In the genomic region with DNA sequence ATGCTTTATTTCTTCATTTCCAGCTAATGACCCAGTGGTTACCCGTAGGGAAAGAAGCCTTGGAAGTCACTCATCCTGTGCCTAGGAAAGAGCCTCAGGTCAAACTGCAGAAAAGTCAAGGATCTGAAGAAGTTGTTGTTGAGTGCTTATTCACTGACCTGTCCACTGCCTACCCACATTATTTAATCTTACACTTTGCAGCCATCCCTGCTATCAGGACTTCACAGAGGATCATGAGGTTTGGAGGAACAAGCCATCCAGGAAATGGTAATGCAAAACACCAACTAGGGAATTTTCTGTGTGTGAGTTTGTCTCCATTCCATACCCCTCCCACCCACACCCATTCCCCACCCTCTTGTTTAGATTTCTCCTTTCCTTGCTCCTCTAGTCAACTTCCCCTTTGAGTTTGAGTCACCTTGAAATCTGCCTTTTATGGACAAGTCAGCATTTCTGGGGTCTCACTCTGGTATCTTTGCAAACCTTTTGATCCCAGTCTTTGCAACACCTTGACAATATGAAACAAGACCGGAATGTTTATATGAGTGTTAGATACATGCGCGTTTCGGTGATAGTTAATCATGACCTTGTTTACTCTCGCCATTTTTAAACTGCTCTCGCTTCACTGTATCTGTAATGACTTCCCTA, we compare ENCODE assay signal across 8 mouse cellular contexts. TPM values are rescaled to one million over a fixed set of nuclear protein-coding genes. Genes with fewer than 3 reads are reported as not detected.
DNase-seq lines count a peak whose midpoint lies in the region; ATAC-seq lines count a peak whose summit lies in the region.

No protein-coding gene starts in this region.

- H3K36me3 ChIP-seq in kidney, embryonic 15.5 days: no peaks in the 10 kb centered on the region
- no peaks in the 10 kb centered on the region for H3K36me3 ChIP-seq in forebrain, embryonic 15.5 days
- no peaks in the 10 kb centered on the region for H3K36me3 ChIP-seq in midbrain, embryonic 14.5 days (ENCODE audit: control insufficient read depth, insufficient read depth, low read length)

- H3K27ac ChIP-seq in kidney, embryonic 15.5 days: peak overlapping the region; percentile 93; the same call in 1 of the 2 replicates
- peak overlapping the region; percentile 9 for H3K27ac ChIP-seq in forebrain, embryonic 15.5 days (replicated peaks)
- no peak overlapping the region for H3K27ac ChIP-seq in midbrain, embryonic 14.5 days (replicated peaks; ENCODE audit: low read depth, low read length)

- no peaks in the 10 kb centered on the region for H3K27me3 ChIP-seq in kidney, embryonic 15.5 days
- H3K27me3 ChIP-seq in forebrain, embryonic 15.5 days: no peaks in the 10 kb centered on the region
- H3K27me3 ChIP-seq in midbrain, embryonic 14.5 days (ENCODE audit: control insufficient read depth, insufficient read depth, low read length): no peaks in the 10 kb centered on the region

- ATAC-seq in kidney, embryonic 15.5 days (replicated peaks; ENCODE audit: low FRiP score): no peak
- ATAC-seq in forebrain, embryonic 15.5 days (replicated peaks): no peak
- no peak for ATAC-seq in midbrain, embryonic 14.5 days (ENCODE audit: low FRiP score, low TSS enrichment)
- no peak for ATAC-seq in frontal cortex, adult (ENCODE audit: low TSS enrichment)

- peak overlapping the region; percentile 92; the same call in 1 of the 2 replicates for H3K4me3 ChIP-seq in kidney, embryonic 15.5 days (replicated peaks)
- peak overlapping the region; percentile 97; the same call in 1 of the 2 replicates for H3K4me3 ChIP-seq in forebrain, embryonic 15.5 days
- no peak overlapping the region for H3K4me3 ChIP-seq in midbrain, embryonic 14.5 days (replicated peaks; ENCODE audit: low read depth, low read length)

- DNase-seq in kidney, postnatal 36 days: no peak
- peak; percentile 5 for DNase-seq in Muller cell, postnatal 12 days (ENCODE audit: inconsistent ontology term)
- DNase-seq in midbrain, embryonic 14.5 days: no peak
- DNase-seq in testis, postnatal 10 days (ENCODE audit: low spot score): no peak
- no peak for DNase-seq in testis, postnatal 14 days (ENCODE audit: low spot score)

- H3K9ac ChIP-seq in kidney, embryonic 15.5 days: no peak overlapping the region
- H3K9ac ChIP-seq in forebrain, embryonic 15.5 days (replicated peaks): no peak overlapping the region
- H3K9ac ChIP-seq in midbrain, embryonic 14.5 days (replicated peaks; ENCODE audit: low read length): no peak overlapping the region

- H3K4me2 ChIP-seq in kidney, embryonic 15.5 days: peak overlapping the region; percentile 97
- H3K4me2 ChIP-seq in forebrain, embryonic 15.5 days (replicated peaks): peak overlapping the region; percentile 77; the same call in 1 of the 2 replicates
- H3K4me2 ChIP-seq in midbrain, embryonic 14.5 days (ENCODE audit: low read length): peak overlapping the region; percentile 96

- no peaks in the 10 kb centered on the region for H3K9me3 ChIP-seq in kidney, embryonic 15.5 days (replicated peaks)
- no peaks in the 10 kb centered on the region for H3K9me3 ChIP-seq in forebrain, embryonic 15.5 days
- H3K9me3 ChIP-seq in midbrain, embryonic 14.5 days (ENCODE audit: control insufficient read depth, low read length): no peaks in the 10 kb centered on the region

- WGBS in kidney, embryonic 15.5 days: 82% methylated on average over 7 of the region's 7 CpGs
- 86% methylated on average over 7 of the region's 7 CpGs for WGBS in forebrain, embryonic 15.5 days
- WGBS in midbrain, embryonic 14.5 days: 87% methylated on average over 7 of the region's 7 CpGs

- H3K4me1 ChIP-seq in kidney, embryonic 15.5 days: peaks cover 47% of the 10 kb centered on the region
- H3K4me1 ChIP-seq in forebrain, embryonic 15.5 days: peaks cover 23% of the 10 kb centered on the region
- H3K4me1 ChIP-seq in midbrain, embryonic 14.5 days (ENCODE audit: control insufficient read depth, insufficient read depth, low read length): no peaks in the 10 kb centered on the region

RNA-seq across cellular contexts. Expression of gene Slc44a1, which starts 1.3 kb away (rescaled TPM):
- 38.0 and 38.1 TPM in 2 replicates for polyA plus RNA-seq in kidney, embryonic 15.5 days (2015; fragmentation: Nextera tagmentation; extraction: Ambion mirVana)
- polyA plus RNA-seq in forebrain, embryonic 15.5 days (2015; fragmentation: Nextera tagmentation; extraction: Ambion mirVana): 15.8 and 16.7 TPM in 2 replicates
- 12.0 and 16.1 TPM in 2 replicates for polyA plus RNA-seq in midbrain, embryonic 14.5 days (2014; fragmentation: Nextera tagmentation; extraction: Ambion mirVana)
